8 mouse cellular contexts compared by ENCODE assay signal in genomic region chrX:71555415-71556114, GRCm38 (mm10). TPM values are rescaled to one million over a fixed set of nuclear protein-coding genes. Genes with fewer than 3 reads are reported as not detected.
DNase-seq lines count a peak whose midpoint lies in the region; ATAC-seq and TF ChIP-seq lines count a peak whose summit lies in the region.

Gene Hmgb3 (plus strand): TSS chrX:71555918.

- TF ChIP-seq EP300 in MEL (IDR thresholded peaks at IDR 0.05; ENCODE audit: low read depth in 1 of 2, low read length in 2 of 2) = no peak

- TF ChIP-seq POLR2A in MEL (IDR thresholded peaks at IDR 0.05; ENCODE audit: control insufficient read depth in 1 of 2, insufficient read depth in 1 of 2, low read depth in 1 of 2, low read length in 2 of 2, poor library complexity in 1 of 2) = peak in 1 of 2 experiments; percentile 80; a peak in 3 of 4 replicates
- no peak for TF ChIP-seq POLR2A in cerebellum, adult 2 months (IDR thresholded peaks at IDR 0.05; ENCODE audit: borderline replicate concordance, insufficient read depth, low read length)

- no peak for TF ChIP-seq RAD21 in MEL (IDR thresholded peaks at IDR 0.05; ENCODE audit: low read depth, low read length)

- DNase-seq in MEL (ENCODE audit: low read depth, low spot score) = peak; percentile 91
- peak; percentile 71 to 80 for DNase-seq in cerebellum, adult 2 months
- DNase-seq in forelimb bud, embryonic 11.5 days (ENCODE audit: low read depth, low spot score) = peak; percentile 88
- peak; percentile 24 for DNase-seq in layer of hippocampus, adult 9-10 months (ENCODE audit: low spot score)
- DNase-seq in ovary, postnatal 10 days (ENCODE audit: low spot score) = peak; percentile 23
- peak; percentile 68 to 74 for DNase-seq in thymus, postnatal 10 days (ENCODE audit: low spot score in 2 of 2)

- peak within 1 kb of the TSS; percentile 79 to 84 for H3K4me3 ChIP-seq in MEL (ENCODE audit: control insufficient read depth in 1 of 2, insufficient read depth in 1 of 2, low read depth in 2 of 2, low read length in 2 of 2)
- H3K4me3 ChIP-seq in cerebellum, adult 2 months (replicated peaks; ENCODE audit: insufficient read depth, low read depth, low read length) = peak within 1 kb of the TSS; percentile 83
- peak within 1 kb of the TSS; percentile 72 for H3K4me3 ChIP-seq in lung, embryonic 16.5 days (ENCODE audit: low read length)

- H3K4me1 ChIP-seq in MEL (ENCODE audit: control insufficient read depth in 1 of 2, insufficient read depth in 2 of 2, low read length in 2 of 2) = peaks cover 3 to 4% of the 10 kb centered on the region in 2 experiments; a peak in 1 of 4 replicates
- H3K4me1 ChIP-seq in cerebellum, adult 2 months (ENCODE audit: control insufficient read depth, insufficient read depth, low read length) = no peaks in the 10 kb centered on the region
- no peaks in the 10 kb centered on the region for H3K4me1 ChIP-seq in lung, embryonic 16.5 days (replicated peaks; ENCODE audit: control insufficient read depth, insufficient read depth, low read length)

- no peaks in the 10 kb centered on the region for H3K9me3 ChIP-seq in MEL (replicated peaks; ENCODE audit: insufficient read depth, low read length)
- H3K9me3 ChIP-seq in lung, embryonic 16.5 days (ENCODE audit: control insufficient read depth, low read length) = no peaks in the 10 kb centered on the region; the same call in 1 of the 2 replicates

- peak within 1 kb of the TSS; percentile 75 for H3K27ac ChIP-seq in MEL (ENCODE audit: control insufficient read depth, low read depth, low read length)
- H3K27ac ChIP-seq in cerebellum, adult 2 months (ENCODE audit: insufficient read depth, low read length) = no peak within 1 kb of the TSS
- H3K27ac ChIP-seq in lung, embryonic 16.5 days (ENCODE audit: low read length) = peak within 1 kb of the TSS; percentile 95

- no peaks in the 10 kb centered on the region for H3K27me3 ChIP-seq in MEL (ENCODE audit: control insufficient read depth in 1 of 2, insufficient read depth in 2 of 2, low read length in 2 of 2)
- no peaks in the 10 kb centered on the region for H3K27me3 ChIP-seq in cerebellum, adult 2 months (ENCODE audit: control insufficient read depth, insufficient read depth, low read length)
- H3K27me3 ChIP-seq in lung, embryonic 16.5 days (ENCODE audit: control insufficient read depth, insufficient read depth, low read depth, low read length) = no peaks in the 10 kb centered on the region

- peaks cover 11% of the 10 kb centered on the region for H3K79me2 ChIP-seq in MEL (ENCODE audit: control insufficient read depth, insufficient read depth, low read length, poor library complexity)

- TF ChIP-seq CTCF in MEL (IDR thresholded peaks at IDR 0.05 in 2 of 3, conservative IDR thresholded peaks at IDR 0.05 in 1 of 3; ENCODE audit: control insufficient read depth in 1 of 3, insufficient read depth in 1 of 3, low read depth in 2 of 3, low read length in 3 of 3, poor library complexity in 1 of 3, severe bottlenecking in 1 of 3) = no peak
- no peak for TF ChIP-seq CTCF in cerebellum, adult 2 months (IDR thresholded peaks at IDR 0.05; ENCODE audit: borderline replicate concordance, insufficient read depth, low read depth, low read length)

- H3K9ac ChIP-seq in MEL (ENCODE audit: control insufficient read depth, low read depth, low read length, poor library complexity, severe bottlenecking) = peak within 1 kb of the TSS; percentile 87
- peak within 1 kb of the TSS; percentile 84 for H3K9ac ChIP-seq in lung, embryonic 16.5 days (ENCODE audit: low read length)

- H3K36me3 ChIP-seq in MEL (ENCODE audit: control insufficient read depth in 1 of 2, insufficient read depth in 2 of 2, low read length in 2 of 2) = peaks cover 2 to 12% of the 10 kb centered on the region in 2 experiments
- no peaks in the 10 kb centered on the region for H3K36me3 ChIP-seq in lung, embryonic 16.5 days (ENCODE audit: control insufficient read depth, insufficient read depth, low read length)

- ATAC-seq in hematopoietic stem cell, adult 5-6 weeks (replicated peaks in 1 of 2; ENCODE audit: insufficient read depth in 1 of 2, low FRiP score in 2 of 2, low TSS enrichment in 1 of 2, low read depth in 1 of 2, poor library complexity in 2 of 2, severe bottlenecking in 2 of 2) = peak; percentile 99 to 100
- ATAC-seq in lung, embryonic 16.5 days (ENCODE audit: low read depth) = peak; percentile 97

- WGBS in cerebellum, adult 2 months = 11% methylated on average over 45 of the region's 59 CpGs
- 30% methylated on average over 37 of the region's 59 CpGs for WGBS in lung, embryonic 16.5 days

- H3K4me2 ChIP-seq in lung, embryonic 16.5 days (ENCODE audit: low read depth, low read length) = peak within 1 kb of the TSS; percentile 58

TF ChIP-seq in MEL, 35 proteins besides CTCF, POLR2A, EP300 and RAD21:
- TF ChIP-seq BHLHE40 (IDR thresholded peaks at IDR 0.05; ENCODE audit: borderline replicate concordance, low read depth, low read length) (peak; percentile 42; the same call in 1 of the 2 replicates), TBP (IDR thresholded peaks at IDR 0.05; ENCODE audit: low read depth, low read length) (peak; percentile 87), ZNF384 (IDR thresholded peaks at IDR 0.05; ENCODE audit: low read depth, low read length) (no peak), TCF12 (IDR thresholded peaks at IDR 0.05; ENCODE audit: low read depth, low read length) (no peak; the same call in 1 of the 2 replicates), MYB (IDR thresholded peaks at IDR 0.05; ENCODE audit: low read depth, low read length) (no peak), USF2 (IDR thresholded peaks at IDR 0.05; ENCODE audit: borderline replicate concordance in 1 of 2, insufficient read depth in 1 of 2, low read depth in 1 of 2, low read length in 2 of 2) (no peak), MYC (IDR thresholded peaks at IDR 0.05; ENCODE audit: low read depth, low read length) (no peak), NRF1 (IDR thresholded peaks at IDR 0.05; ENCODE audit: insufficient read depth, low read depth, low read length, poor library complexity, severe bottlenecking) (0 out of 2 replicates have a peak, but pooled peaks have one; percentile 24), USF1 (IDR thresholded peaks at IDR 0.05; ENCODE audit: low read depth, low read length) (no peak), ZMIZ1 (IDR thresholded peaks at IDR 0.05; ENCODE audit: low read depth, low read length) (peak; percentile 72), GATA1 (IDR thresholded peaks at IDR 0.05; ENCODE audit: low read depth, low read length) (no peak), POLR2AphosphoS5 (IDR thresholded peaks at IDR 0.05; ENCODE audit: borderline replicate concordance, low read depth, low read length) (no peak), NELFE (IDR thresholded peaks at IDR 0.05; ENCODE audit: low read depth, low read length) (peak; percentile 79), RCOR1 (IDR thresholded peaks at IDR 0.05; ENCODE audit: low read depth, low read length) (no peak), MAX (IDR thresholded peaks at IDR 0.05; ENCODE audit: low read length) (no peak; the same call in none of the 2 replicates), GABPA (IDR thresholded peaks at IDR 0.05; ENCODE audit: low read depth, low read length) (no peak), MEF2A (IDR thresholded peaks at IDR 0.05; ENCODE audit: extremely low read depth, insufficient replicate concordance, low read depth, low read length, poor library complexity, severe bottlenecking) (no peak), POLR2AphosphoS2 (IDR thresholded peaks at IDR 0.05; ENCODE audit: low read length) (no peak), UBTF (IDR thresholded peaks at IDR 0.05; ENCODE audit: borderline replicate concordance, insufficient read depth, low read depth, low read length) (no peak), ZC3H11A (IDR thresholded peaks at IDR 0.05; ENCODE audit: low read depth, low read length) (no peak), E2F4 (IDR thresholded peaks at IDR 0.05; ENCODE audit: borderline replicate concordance, low read depth, low read length) (no peak)
TF ChIP-seq in MEL: peak in this region for 5.

RNA-seq across cellular contexts. Expression of gene Hmgb3, which starts in this region (rescaled TPM):
- 110 and 127 TPM in 2 replicates for total RNA-seq in MEL (2012; rRNA removed)
- 100 to 1,000 TPM in 1 of 2 experiments, not detected in 1; 181 TPM for polyA plus RNA-seq in MEL (2012; ENCODE audit: insufficient read depth in 1 of 2, insufficient read length in 2 of 2, low read depth in 1 of 2, low replicate concordance in 2 of 2, missing spikeins in 1 of 2)
- polyA plus RNA-seq in cerebellum, adult 2 months (2012; rRNA removed) = 25.0 and 29.4 TPM in 2 replicates
- 175 and 301 TPM in 2 replicates for total RNA-seq in hematopoietic stem cell, adult 5-6 weeks (2017)
- 210 and 238 TPM in 2 replicates for polyA plus RNA-seq in lung, embryonic 16.5 days (2015; fragmentation: Nextera tagmentation; extraction: Ambion mirVana)

Comparison
In these comparisons a context has a peak if more than half of its experiments do, and no peak if none do; other contexts are left out.
1. DNase-seq: peak in every context shown above with its lines; median percentile 91 in MEL; 88 in forelimb bud, embryonic 11.5 days; 76 in cerebellum, adult 2 months; 71 in thymus, postnatal 10 days; 24 in layer of hippocampus, adult 9-10 months; 23 in ovary, postnatal 10 days.